Mouse (Mus musculus) heart, embryonic 15.5 days (tissue): Measurements from ENCODE around the gene Prr22. TPM values are rescaled to one million over a fixed set of nuclear protein-coding genes. Genes with fewer than 3 reads are reported as not detected.

Experiments used
- ATAC-seq: fragments of 200-750 bp; cut with Nextera tagmentation; replicated peaks from 2 replicates; pipeline ENCODE4 v1.8.0; 2017; ENCODE audit warnings: low read depth, moderate TSS enrichment; ENCODE audit not compliant: insufficient number of reproducible peaks, insufficient read depth, low FRiP score
- H3K27ac ChIP-seq: fragments of 300-500 bp; sonication (generic); 2 replicates; pipeline ENCODE4 v1.5.1; 2015; ENCODE audit warnings: mild to moderate bottlenecking, inconsistent platforms
- H3K27me3 ChIP-seq: fragments of 300-500 bp; sonication (generic); 2 replicates; pipeline ENCODE4 v1.6.1; 2015; ENCODE audit warnings: inconsistent platforms
- H3K36me3 ChIP-seq: fragments of 300-500 bp; sonication (generic); 2 replicates; pipeline ENCODE4 v1.6.1; 2015; ENCODE audit warnings: mild to moderate bottlenecking, inconsistent platforms
- H3K4me1 ChIP-seq: fragments of 300-500 bp; sonication (generic); replicated peaks from 2 replicates; pipeline ENCODE4 v1.6.1; 2015; ENCODE audit warnings: inconsistent platforms
- H3K4me2 ChIP-seq: fragments of 300-500 bp; sonication (generic); 2 replicates; pipeline ENCODE4 v1.6.1; 2015; ENCODE audit warnings: inconsistent platforms, mild to moderate bottlenecking, moderate library complexity
- H3K4me3 ChIP-seq: fragments of 300-500 bp; sonication (generic); 2 replicates; pipeline ENCODE4 v1.5.1; 2015; ENCODE audit warnings: mild to moderate bottlenecking, inconsistent platforms
- H3K9ac ChIP-seq: fragments of 300-500 bp; sonication (generic); 2 replicates; pipeline ENCODE4 v1.6.1; 2015; ENCODE audit warnings: mild to moderate bottlenecking, inconsistent platforms
- H3K9me3 ChIP-seq: fragments of 300-500 bp; sonication (generic); replicated peaks from 2 replicates; pipeline ENCODE4 v1.6.1; 2016; ENCODE audit warnings: inconsistent platforms
- WGBS: fragments of 180-500 bp; shearing (Covaris S2); methylation state at CpG from one replicate; pipeline ENCODE4 v1.1.7; 2015; ENCODE audit warnings: mixed read lengths; 5-methylcytosine and 5-hydroxymethylcytosine counted together
- polyA plus RNA-seq: library from polyadenylated mRNA; unstranded; fragments of >200 nt; fragmentation: Nextera tagmentation; extraction: Ambion mirVana; gene quantifications from 2 replicates; pipeline ENCODE4 v1.2.1, GENCODE M21; 2015

Gene Prr22
- polyA plus RNA-seq, 1 experiment from 2014 or later, result 0.92 TPM

DNA sequence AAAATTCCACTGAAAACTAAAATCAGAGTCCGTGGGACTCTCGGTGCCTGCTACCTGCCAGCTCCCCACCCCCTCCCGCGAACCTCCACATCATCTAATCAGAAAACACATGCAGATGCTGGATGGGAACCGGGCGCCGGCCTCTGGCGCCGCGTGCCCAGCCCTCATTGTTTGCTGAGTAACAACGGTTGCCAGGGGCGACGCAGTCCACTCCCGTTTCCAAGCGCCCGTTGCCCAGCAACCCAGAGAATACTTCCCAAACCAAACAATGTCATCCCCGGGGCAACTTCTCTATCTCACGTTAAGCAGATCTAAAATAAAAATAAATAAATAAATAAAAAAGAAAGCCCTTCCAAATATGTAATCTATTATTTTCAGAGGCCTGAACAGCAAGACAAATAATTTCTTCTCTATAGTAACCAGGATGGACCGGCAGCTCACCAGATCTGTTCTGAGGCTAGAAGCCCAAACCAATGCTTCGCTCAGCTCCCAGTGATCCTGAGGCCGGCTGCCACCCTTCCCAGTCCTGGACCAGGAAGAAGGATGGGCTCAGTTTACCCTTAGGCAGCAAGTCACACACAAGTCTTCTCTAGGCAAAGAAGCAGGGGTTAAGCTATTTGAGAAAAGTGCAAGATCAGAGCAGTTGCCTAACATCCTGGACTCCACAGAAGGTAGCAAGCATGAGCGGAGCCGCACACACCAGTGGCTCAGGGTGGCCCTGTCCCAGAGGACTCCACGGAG lies 44.4 kb downstream of the Prr22 start:
- Histone ChIP-seq H3K27me3 (no peaks in the 10 kb centered on the region), H3K4me2 (no peak overlapping the region), H3K9ac (no peak overlapping the region), H3K9me3 (no peaks in the 10 kb centered on the region), H3K4me1 (peaks cover 42% of the 10 kb centered on the region), H3K36me3 (no peaks in the 10 kb centered on the region), H3K4me3 (no peak overlapping the region), H3K27ac (peak overlapping the region; percentile 31; the same call in 1 of the 2 replicates)
- 14% methylated on average over 24 of the region's 24 CpGs for WGBS
- ATAC-seq, result peak; percentile 58; the same call in 1 of the 2 replicates

DNA sequence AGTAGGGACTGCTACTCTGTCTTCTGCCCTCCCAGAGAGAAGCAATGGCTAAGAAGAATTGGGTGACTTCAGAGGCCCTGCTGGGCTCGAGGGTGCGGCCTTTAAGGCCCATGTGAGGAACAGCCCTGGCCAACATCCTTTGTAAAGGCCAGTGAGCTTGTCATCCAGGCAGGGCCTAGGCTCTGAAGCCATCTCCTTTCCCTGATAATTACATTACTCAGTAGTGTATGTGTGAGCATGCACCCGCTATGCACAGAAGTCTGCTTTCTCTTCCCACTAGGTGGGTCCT lies 45.0 kb downstream of the Prr22 start:
- no peaks in the 10 kb centered on the region for H3K9me3 ChIP-seq
- no peak overlapping the region for H3K4me3 ChIP-seq
- WGBS, result 73% methylated on average over 3 of the region's 3 CpGs
- H3K4me2 ChIP-seq, result no peak overlapping the region
- H3K36me3 ChIP-seq, result no peaks in the 10 kb centered on the region
- ATAC-seq, result no peak
- H3K27me3 ChIP-seq, result no peaks in the 10 kb centered on the region
- peaks cover 41% of the 10 kb centered on the region for H3K4me1 ChIP-seq
- no peak overlapping the region for H3K9ac ChIP-seq
- peak overlapping the region; percentile 31; the same call in 1 of the 2 replicates for H3K27ac ChIP-seq

DNA sequence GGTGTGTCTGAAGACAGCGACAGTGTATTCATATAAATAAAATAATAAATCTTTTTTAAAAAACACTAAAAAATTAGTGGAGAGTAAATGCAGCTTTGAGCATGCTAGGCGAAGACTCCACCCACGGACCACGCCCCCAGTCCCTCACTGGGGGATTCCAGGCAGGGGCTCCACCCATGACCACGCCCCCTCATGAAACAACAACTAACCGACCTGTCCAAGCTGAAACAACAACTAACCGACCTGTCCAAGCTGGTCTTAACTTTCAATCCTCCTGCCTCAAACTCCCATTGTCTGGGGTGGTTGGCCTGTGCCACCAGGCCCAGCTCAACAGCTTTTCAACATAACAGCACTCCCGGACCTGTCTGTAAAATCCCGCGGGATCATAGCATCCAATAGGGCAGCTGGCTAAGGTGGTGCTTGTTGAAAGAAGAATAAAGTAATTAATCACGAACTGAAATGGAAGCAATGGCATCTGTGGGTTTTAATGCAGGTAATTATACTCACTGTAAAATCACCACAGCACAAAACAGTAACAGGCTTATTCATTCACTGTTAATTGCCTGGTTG lies 48.1 kb downstream of the Prr22 start:
- H3K4me2 ChIP-seq, result no peak overlapping the region
- H3K4me1 ChIP-seq, result peaks cover 25% of the 10 kb centered on the region
- no peaks in the 10 kb centered on the region for H3K27me3 ChIP-seq
- H3K9ac ChIP-seq, result no peak overlapping the region
- no peaks in the 10 kb centered on the region for H3K9me3 ChIP-seq
- WGBS, result 40% methylated on average over 11 of the region's 11 CpGs
- no peak overlapping the region for H3K4me3 ChIP-seq
- no peaks in the 10 kb centered on the region for H3K36me3 ChIP-seq
- ATAC-seq, result no peak
- no peak overlapping the region for H3K27ac ChIP-seq

DNA sequence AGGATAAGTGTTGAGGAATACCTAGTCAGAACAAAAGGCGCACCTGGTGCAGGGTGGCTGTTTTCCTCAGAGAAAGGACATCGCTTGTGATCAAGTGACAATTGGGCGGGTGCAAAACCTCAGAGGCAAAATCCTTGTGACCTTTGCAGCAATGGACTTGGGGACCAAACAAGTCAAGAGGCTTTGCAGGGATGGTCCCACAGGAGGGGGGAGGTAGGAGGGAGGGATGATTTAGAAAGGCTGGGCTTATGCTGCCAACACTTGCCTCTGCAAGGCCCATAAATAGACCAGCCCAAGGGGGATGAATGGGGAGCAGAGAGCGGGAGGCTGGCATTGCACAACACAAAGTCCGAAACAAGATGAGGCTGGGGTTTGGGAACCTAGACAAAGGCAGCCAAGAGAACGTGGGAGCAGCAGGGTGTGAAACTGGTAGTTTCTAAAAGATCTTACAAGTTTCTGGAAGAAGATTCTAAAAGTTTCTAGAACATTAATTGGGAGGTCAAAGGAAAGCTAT lies 49.0 kb downstream of the Prr22 start:
- H3K4me1 ChIP-seq, result peaks cover 20% of the 10 kb centered on the region
- H3K9ac ChIP-seq, result no peak overlapping the region
- no peaks in the 10 kb centered on the region for H3K27me3 ChIP-seq
- H3K4me2 ChIP-seq, result no peak overlapping the region
- no peak overlapping the region for H3K4me3 ChIP-seq
- no peaks in the 10 kb centered on the region for H3K36me3 ChIP-seq
- H3K9me3 ChIP-seq, result no peaks in the 10 kb centered on the region
- WGBS, result 57% methylated on average over 6 of the region's 6 CpGs
- no peak for ATAC-seq
- peak overlapping the region; percentile 55 for H3K27ac ChIP-seq

DNA sequence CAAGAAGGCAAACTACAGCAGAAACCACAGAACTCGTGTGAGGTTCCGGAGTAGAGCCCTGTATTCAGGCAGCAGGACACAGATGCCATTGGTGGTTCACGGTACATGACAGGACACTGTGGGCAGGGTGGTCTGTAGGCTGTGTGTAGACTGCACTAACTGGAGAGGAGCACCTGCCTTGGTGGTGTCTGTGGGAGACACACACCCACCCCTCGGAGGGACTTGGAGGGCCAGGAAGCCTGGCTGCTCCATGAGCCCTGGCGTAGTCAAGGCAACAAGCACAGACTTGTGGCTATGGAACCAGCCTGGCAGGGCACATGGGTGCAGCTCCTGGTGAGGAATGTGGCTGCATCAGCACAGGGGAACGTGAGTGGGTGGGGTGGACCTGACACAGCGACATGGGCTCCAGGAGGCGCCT lies 49.7 kb downstream of the Prr22 start:
- ATAC-seq, result peak; percentile 50

More for the DNA sequence above, 49.7 kb downstream of the Prr22 start:
- Histone ChIP-seq H3K9ac (no peak overlapping the region), H3K27ac (peak overlapping the region; percentile 55), H3K9me3 (no peaks in the 10 kb centered on the region), H3K4me1 (peaks cover 15% of the 10 kb centered on the region), H3K27me3 (no peaks in the 10 kb centered on the region), H3K4me3 (no peak overlapping the region), H3K4me2 (no peak overlapping the region), H3K36me3 (no peaks in the 10 kb centered on the region)
- WGBS, result 59% methylated on average over 8 of the region's 8 CpGs

Other genes starting within 250 kb of the Prr22 start
- gene Gm20219, start 215.9 kb upstream of the Prr22 start, polyA plus RNA-seq, result 0.23 and 1.0 TPM in 2 replicates
- gene Safb2, start 185.7 kb upstream of the Prr22 start, polyA plus RNA-seq, result 52.2 and 63.9 TPM in 2 replicates
- 71.2 and 76.0 TPM in 2 replicates for gene Safb, start 185.4 kb upstream of the Prr22 start, polyA plus RNA-seq
- gene 2410015M20Rik, start 160.5 kb upstream of the Prr22 start, polyA plus RNA-seq, result 289 and 331 TPM in 2 replicates
- gene Rpl36, start 156.8 kb upstream of the Prr22 start, polyA plus RNA-seq, result 1,116 and 1,311 TPM in 2 replicates
- gene Lonp1, start 143.4 kb upstream of the Prr22 start, polyA plus RNA-seq, result 46.4 and 57.4 TPM in 2 replicates
- 0.09 and 0.13 TPM in 2 replicates for gene Catsperd, start 142.1 kb upstream of the Prr22 start, polyA plus RNA-seq
- 51.9 and 65.2 TPM in 2 replicates for gene Ranbp3, start 97.0 kb upstream of the Prr22 start, polyA plus RNA-seq
- gene Ndufa11, start 52.5 kb upstream of the Prr22 start, polyA plus RNA-seq, result 912 and 1,025 TPM in 2 replicates
- 11.6 and 16.5 TPM in 2 replicates for gene Vmac, start 52.2 kb upstream of the Prr22 start, polyA plus RNA-seq
- 19.8 and 25.7 TPM in 2 replicates for gene Nrtn, start 12.7 kb upstream of the Prr22 start, polyA plus RNA-seq
- gene Dus3l, start 5.5 kb upstream of the Prr22 start, polyA plus RNA-seq, result 28.3 and 37.6 TPM in 2 replicates
- gene Rfx2, start 60.8 kb downstream of the Prr22 start, polyA plus RNA-seq, result 4.8 and 6.3 TPM in 2 replicates
- gene Acsbg2, start 104.2 kb downstream of the Prr22 start, polyA plus RNA-seq, result not detected in 2 replicates
- 0.30 and 0.43 TPM in 2 replicates for gene 1700061G19Rik, start 105.2 kb downstream of the Prr22 start, polyA plus RNA-seq
- gene Mllt1, start 165.2 kb downstream of the Prr22 start, polyA plus RNA-seq, result 25.8 and 35.3 TPM in 2 replicates
- 0.08 TPM in 1 of 2 replicates, not detected in the other for gene Acer1, start 211.9 kb downstream of the Prr22 start, polyA plus RNA-seq
- gene Clpp, start 220.1 kb downstream of the Prr22 start, polyA plus RNA-seq, result 103 and 114 TPM in 2 replicates
- 52.1 and 52.4 TPM in 2 replicates for gene Alkbh7, start 227.1 kb downstream of the Prr22 start, polyA plus RNA-seq
- 0.33 TPM in 1 of 2 replicates, not detected in the other for gene Pspn, start 229.8 kb downstream of the Prr22 start, polyA plus RNA-seq
- gene Gtf2f1, start 241.0 kb downstream of the Prr22 start, polyA plus RNA-seq, result 33.7 and 41.1 TPM in 2 replicates
- 0.23 and 0.48 TPM in 2 replicates for gene Gm17949, start 241.2 kb downstream of the Prr22 start, polyA plus RNA-seq